Mouse (Mus musculus) olfactory bulb, adult 2 months (tissue): Measurements from ENCODE around the gene Ciapin1. TPM values are rescaled to one million over a fixed set of nuclear protein-coding genes. Genes with fewer than 3 reads are reported as not detected.
A peak's percentile ranks its signal among the peaks of the same experiment; 100 is the strongest.

ENCODE experiments used
- H3K27ac ChIP-seq: fragments of 200-500 bp; 2 replicates; pipeline ENCODE4 v1.5.1; 2012; ENCODE audit warnings: low read depth, low read length; ENCODE audit not compliant: insufficient read depth
- H3K4me1 ChIP-seq: fragments of 200-500 bp; 2 replicates; pipeline ENCODE4 v1.6.1; 2012; ENCODE audit warnings: low read length; ENCODE audit not compliant: control insufficient read depth, insufficient read depth
- H3K4me3 ChIP-seq: fragments of 200-500 bp; 2 replicates; pipeline ENCODE4 v1.5.1; 2012; ENCODE audit warnings: mild to moderate bottlenecking, low read depth, low read length, moderate library complexity; ENCODE audit not compliant: insufficient read depth
- CTCF ChIP-seq: fragments of 200-500 bp; IDR thresholded peaks from 2 replicates; pipeline ENCODE4 v1.5.1; 2012; ENCODE audit warnings: low read depth, mild to moderate bottlenecking, low read length, moderate library complexity; ENCODE audit not compliant: insufficient read depth
- POLR2A ChIP-seq: fragments of 200-500 bp; IDR thresholded peaks from 2 replicates; pipeline ENCODE4 v1.6.1; 2012; ENCODE audit warnings: mild to moderate bottlenecking, low read depth, low read length, moderate library complexity; ENCODE audit not compliant: insufficient read depth
- WGBS: fragments of 180-500 bp; shearing (Covaris S2); methylation state at CpG from one replicate; pipeline ENCODE4 v1.1.7; 2018; 5-methylcytosine and 5-hydroxymethylcytosine counted together
- polyA plus RNA-seq: library from polyadenylated mRNA; stranded (reverse); fragments of >200 nt; gene quantifications from 2 replicates; pipeline ENCODE4 v1.2.4, GENCODE M21; 2012; ENCODE audit warnings: low replicate concordance; ENCODE audit not compliant: missing spikeins, insufficient read depth, insufficient read length

The Ciapin1 gene
- polyA plus RNA-seq, 1 experiment, result not detected

- Histone ChIP-seq H3K27ac (no peak overlapping the region), H3K4me3 (peak overlapping the region; percentile 26; the same call in 1 of the 2 replicates), H3K4me1 (peaks cover 5% of the 10 kb centered on the region; the same call in 1 of the 2 replicates)
- TF ChIP-seq POLR2A (no peak), CTCF (0 out of 2 replicates have a peak, but pooled peaks have one; percentile 10)
- 23% methylated on average over 6 of the region's 6 CpGs for WGBS
These were observed 25.5 kb downstream of the Ciapin1 start for GRCm38 (mm10) chr8:94812645-94813098.

GRCm38 (mm10) chr8:94811654-94812053 lies 26.5 kb downstream of the Ciapin1 start:
- no peak overlapping the region for H3K4me3 ChIP-seq
- WGBS, result 88% methylated on average over 6 of the region's 6 CpGs
- TF ChIP-seq POLR2A (no peak), CTCF (no peak)

GRCm38 (mm10) chr8:94810855-94811254 lies 27.3 kb downstream of the Ciapin1 start:
- H3K27ac ChIP-seq, result no peak overlapping the region
- H3K4me3 ChIP-seq, result no peak overlapping the region
- H3K4me1 ChIP-seq, result peaks cover 10% of the 10 kb centered on the region; the same call in 1 of the 2 replicates
- WGBS, result 89% methylated on average over 5 of the region's 5 CpGs
- TF ChIP-seq CTCF, result no peak
- TF ChIP-seq POLR2A, result no peak

More at GRCm38 (mm10) chr8:94811654-94812053, 26.5 kb downstream of the Ciapin1 start:
- no peak overlapping the region for H3K27ac ChIP-seq
- H3K4me1 ChIP-seq, result peaks cover 10% of the 10 kb centered on the region; the same call in 1 of the 2 replicates

GRCm38 (mm10) chr8:94810153-94810552 lies 28.0 kb downstream of the Ciapin1 start, which contains the start of gene Ccl17:
Gene Ccl17 (plus strand): TSS chr8:94810453.
- H3K4me3 ChIP-seq, result no peak within 1 kb of the TSS
- 83% methylated on average over 3 of the region's 3 CpGs for WGBS
- H3K27ac ChIP-seq, result no peak within 1 kb of the TSS
- peaks cover 10% of the 10 kb centered on the region; the same call in 1 of the 2 replicates for H3K4me1 ChIP-seq
- TF ChIP-seq POLR2A (no peak), CTCF (no peak)

- 92% methylated on average over 6 of the region's 6 CpGs for WGBS
- H3K4me3 ChIP-seq, result no peak overlapping the region
- peaks cover 14% of the 10 kb centered on the region for H3K4me1 ChIP-seq
- TF ChIP-seq CTCF (no peak), POLR2A (no peak)
- no peak overlapping the region for H3K27ac ChIP-seq
These were observed 29.8 kb downstream of the Ciapin1 start for GRCm38 (mm10) chr8:94808372-94808771.

- Histone ChIP-seq H3K4me3 (no peak overlapping the region), H3K27ac (no peak overlapping the region), H3K4me1 (peaks cover 12% of the 10 kb centered on the region)
- WGBS, result 56% methylated on average over 7 of the region's 7 CpGs
- no peak for TF ChIP-seq CTCF
- no peak for TF ChIP-seq POLR2A
These were observed 30.7 kb downstream of the Ciapin1 start for GRCm38 (mm10) chr8:94807506-94807905.

GRCm38 (mm10) chr8:94805811-94806210 lies 32.3 kb downstream of the Ciapin1 start:
- no peak for TF ChIP-seq CTCF
- TF ChIP-seq POLR2A, result no peak
- 75% methylated on average over 4 of the region's 4 CpGs for WGBS
- H3K4me1 ChIP-seq, result peaks cover 22% of the 10 kb centered on the region
- no peak overlapping the region for H3K27ac ChIP-seq
- no peak overlapping the region for H3K4me3 ChIP-seq

GRCm38 (mm10) chr8:94804546-94805340 lies 33.4 kb downstream of the Ciapin1 start:
- no peak overlapping the region for H3K27ac ChIP-seq
- 82% methylated on average over 10 of the region's 10 CpGs for WGBS
- no peak for TF ChIP-seq POLR2A
- TF ChIP-seq CTCF, result no peak
- H3K4me3 ChIP-seq, result no peak overlapping the region
- peaks cover 31% of the 10 kb centered on the region for H3K4me1 ChIP-seq

GRCm38 (mm10) chr8:94803551-94803950 lies 34.6 kb downstream of the Ciapin1 start:
- WGBS, result 58% methylated on average over 6 of the region's 6 CpGs
- no peak overlapping the region for H3K27ac ChIP-seq
- TF ChIP-seq CTCF, result no peak
- TF ChIP-seq POLR2A, result no peak
- H3K4me3 ChIP-seq, result no peak overlapping the region
- H3K4me1 ChIP-seq, result peaks cover 31% of the 10 kb centered on the region
